Mouse (Mus musculus) neural tube, embryonic 15.5 days (tissue): ENCODE measurements at regions not wholly inside any gene's neighbourhood (a gene's known extent, or its start where the extent isn't known, plus 50 kb on each side); places are given as distances from the start of the nearest gene placed in this dataset.

Source experiments
- ATAC-seq: fragments of 200-750 bp; cut with Nextera tagmentation; 2 replicates; pipeline ENCODE4 v1.8.0; 2017; ENCODE audit warnings: mild to moderate bottlenecking, moderate TSS enrichment, moderate library complexity; ENCODE audit not compliant: low FRiP score
- H3K27ac ChIP-seq: fragments of 300-500 bp; sonication (generic); replicated peaks from 2 replicates; pipeline ENCODE4 v1.5.1; 2015; ENCODE audit warnings: mild to moderate bottlenecking, inconsistent platforms
- H3K27me3 ChIP-seq: fragments of 300-500 bp; sonication (generic); replicated peaks from 2 replicates; pipeline ENCODE4 v1.6.1; 2015; ENCODE audit warnings: inconsistent platforms
- H3K36me3 ChIP-seq: fragments of 300-500 bp; sonication (generic); 2 replicates; pipeline ENCODE4 v1.6.1; 2015; ENCODE audit warnings: inconsistent platforms
- H3K4me1 ChIP-seq: fragments of 300-500 bp; sonication (generic); 2 replicates; pipeline ENCODE4 v1.6.1; 2015; ENCODE audit warnings: inconsistent platforms
- H3K4me2 ChIP-seq: fragments of 300-500 bp; sonication (generic); 2 replicates; pipeline ENCODE4 v1.6.1; 2015; ENCODE audit warnings: inconsistent platforms, mild to moderate bottlenecking, moderate library complexity
- H3K4me3 ChIP-seq: fragments of 300-500 bp; sonication (generic); replicated peaks from 2 replicates; pipeline ENCODE4 v1.5.1; 2015; ENCODE audit warnings: mild to moderate bottlenecking, inconsistent platforms
- H3K9ac ChIP-seq: fragments of 300-500 bp; sonication (generic); replicated peaks from 2 replicates; pipeline ENCODE4 v1.6.1; 2015; ENCODE audit warnings: mild to moderate bottlenecking, inconsistent platforms
- H3K9me3 ChIP-seq: fragments of 300-500 bp; sonication (generic); replicated peaks from 2 replicates; pipeline ENCODE4 v1.6.1; 2016; ENCODE audit warnings: inconsistent platforms
- WGBS: fragments of 180-500 bp; shearing (Covaris S2); methylation state at CpG from one replicate; pipeline ENCODE4 v1.1.7; 2015; ENCODE audit warnings: mixed read lengths; 5-methylcytosine and 5-hydroxymethylcytosine counted together

GRCm38 (mm10) chr17:51899376-51899775 lies 66.3 kb upstream of the Satb1 start:
- Histone ChIP-seq H3K9me3 (no peaks in the 10 kb centered on the region), H3K4me2 (no peak overlapping the region), H3K9ac (no peak overlapping the region), H3K4me3 (no peak overlapping the region), H3K27ac (no peak overlapping the region), H3K4me1 (no peaks in the 10 kb centered on the region), H3K27me3 (no peaks in the 10 kb centered on the region), H3K36me3 (no peaks in the 10 kb centered on the region)
- whole genome bisulfite sequencing = 71% methylated on average over 2 of the region's 2 CpGs
- ATAC-seq = no peak

GRCm38 (mm10) chr17:51896160-51896559 lies 63.1 kb upstream of the Satb1 start:
- no peaks in the 10 kb centered on the region for H3K9me3 ChIP-seq
- no peak overlapping the region for H3K9ac ChIP-seq
- H3K4me2 ChIP-seq = no peak overlapping the region
- ATAC-seq = no peak
- no peak overlapping the region for H3K4me3 ChIP-seq
- no peak overlapping the region for H3K27ac ChIP-seq
- whole genome bisulfite sequencing = 85% methylated on average over 3 of the region's 3 CpGs
- H3K36me3 ChIP-seq = no peaks in the 10 kb centered on the region
- no peaks in the 10 kb centered on the region for H3K27me3 ChIP-seq
- H3K4me1 ChIP-seq = no peaks in the 10 kb centered on the region

DNA sequence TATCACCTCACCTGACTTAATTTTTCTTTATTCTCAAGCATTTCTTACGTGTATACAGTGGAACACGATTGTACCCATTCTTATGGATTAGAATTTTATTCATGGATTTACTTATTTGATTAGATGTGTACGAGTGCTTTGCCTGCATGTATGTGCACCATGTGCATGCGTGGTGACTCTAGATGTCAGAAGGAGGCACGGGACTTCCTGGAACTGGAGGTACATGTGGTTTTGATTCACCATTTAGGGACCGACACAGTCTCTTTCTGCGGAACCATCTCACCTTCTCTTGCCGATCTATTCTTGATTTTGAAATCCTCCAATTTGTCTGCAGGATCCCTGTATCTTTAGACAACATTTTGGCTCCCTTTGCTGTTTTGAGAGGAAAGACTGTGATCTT lies 61.2 kb upstream of the Satb1 start:
- WGBS = 96% methylated on average over 8 of the region's 8 CpGs
- H3K4me2 ChIP-seq = no peak overlapping the region
- no peak overlapping the region for H3K4me3 ChIP-seq
- no peaks in the 10 kb centered on the region for H3K27me3 ChIP-seq
- H3K27ac ChIP-seq = no peak overlapping the region
- ATAC-seq = no peak
- no peaks in the 10 kb centered on the region for H3K9me3 ChIP-seq
- H3K36me3 ChIP-seq = no peaks in the 10 kb centered on the region
- H3K4me1 ChIP-seq = no peaks in the 10 kb centered on the region
- no peak overlapping the region for H3K9ac ChIP-seq

DNA sequence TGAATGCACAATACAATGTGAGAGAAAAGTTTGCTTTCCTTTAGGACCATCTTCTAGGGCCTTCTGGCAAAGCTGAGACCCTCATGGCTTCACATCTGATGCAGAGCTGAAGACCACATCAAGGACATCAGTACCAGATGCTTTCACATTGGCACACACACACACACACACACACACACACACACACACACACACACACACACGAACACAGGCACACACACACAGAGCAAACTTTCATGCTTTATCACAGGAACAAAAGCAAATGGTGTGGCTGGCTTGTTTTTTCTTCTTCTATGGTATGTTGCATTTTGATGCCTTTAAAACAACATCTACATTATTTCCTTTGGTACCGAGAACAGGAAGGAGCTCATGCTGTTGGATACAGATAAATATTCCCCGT lies 59.8 kb upstream of the Satb1 start:
- Histone ChIP-seq H3K4me1 (no peaks in the 10 kb centered on the region), H3K9ac (no peak overlapping the region), H3K27me3 (no peaks in the 10 kb centered on the region), H3K9me3 (no peaks in the 10 kb centered on the region), H3K27ac (no peak overlapping the region), H3K36me3 (no peaks in the 10 kb centered on the region), H3K4me3 (no peak overlapping the region), H3K4me2 (no peak overlapping the region)
- ATAC-seq = no peak
- WGBS = 66% methylated on average over 3 of the region's 3 CpGs

- Histone ChIP-seq H3K4me1 (no peaks in the 10 kb centered on the region), H3K27me3 (no peaks in the 10 kb centered on the region), H3K4me3 (no peak overlapping the region), H3K27ac (no peak overlapping the region), H3K9me3 (no peaks in the 10 kb centered on the region), H3K9ac (no peak overlapping the region), H3K36me3 (no peaks in the 10 kb centered on the region), H3K4me2 (no peak overlapping the region)
- no peak for ATAC-seq
- 85% methylated on average over 4 of the region's 4 CpGs for WGBS
These were observed 59.1 kb upstream of the Satb1 start for GRCm38 (mm10) chr17:51892159-51892558.
